Mouse (Mus musculus) left cerebral cortex, postnatal 14 days (tissue): ENCODE results near the gene Rbm4b. TPM values are rescaled to one million over a fixed set of nuclear protein-coding genes. Genes with fewer than 3 reads are reported as not detected.

Source experiments
- DNase-seq, 2 experiments: peaks; one replicate each; pipeline ENCODE4 v3.0.0; 2021 to 2022; ENCODE audit warnings: low spot score in 2 of 2, mixed read lengths in 1 of 2
- intact Hi-C: fragments of 180-260 bp; cut with DNase I; formaldehyde crosslinking; loops from one replicate; pipeline ENCODE4 v1.15.1; 2025
- long read RNA-seq, 2 experiments: library from polyadenylated mRNA; stranded (forward); transcript quantifications; one replicate each; pipeline ENCODE4 v2.0.0; 2021
- total RNA-seq, 2 experiments: library from RNA; stranded (reverse); gene quantifications; 2 replicates each; pipeline ENCODE4 v1.2.3; 2021

The Rbm4b gene
- total RNA-seq, result 10 to 100 TPM; 13.6 to 14.3 TPM
- long read RNA-seq, experiment 1, full-length matches to known transcripts, result 14 of 18 reads
- long read RNA-seq, experiment 1, partial matches to known transcripts, result 2 of 18 reads
- long read RNA-seq, experiment 1, other reads (novel, unspliced or antisense), result 2 of 18 reads
- long read RNA-seq, experiment 2, full-length matches to known transcripts, result 11 of 18 reads
- long read RNA-seq, experiment 2, partial matches to known transcripts, result 0 of 18 reads
- long read RNA-seq, experiment 2, other reads (novel, unspliced or antisense), result 7 of 18 reads

- intact Hi-C loops, result loop anchor here (5.0 kb wide), 1 partner anchor 246 kb away; no protein-coding TSS in a partner anchor
- peak; percentile 97 to 98 for DNase-seq
Measured at GRCm38 (mm10) chr19:4756193-4756911, at the start of gene Rbm4b. TSS of gene Rbm4b (plus strand) at chr19:4756497.

GRCm38 (mm10) chr19:4708765-4709164 lies 47.5 kb upstream of the Rbm4b start:
- intact Hi-C loops, result no loop called here
- DNase-seq, result no peak

GRCm38 (mm10) chr19:4711098-4711600 lies 45.1 kb upstream of the Rbm4b start, which contains the start of gene Sptbn2:
TSS of gene Sptbn2 (plus strand) at chr19:4711167.
- peak; percentile 86 to 92 for DNase-seq
- intact Hi-C loops, result loop anchor here (5.0 kb wide), 1 partner anchor 64 kb away; no protein-coding TSS in a partner anchor

- intact Hi-C loops, result loop anchor here (5.0 kb wide), 1 partner anchor 64 kb away; no protein-coding TSS in a partner anchor
- DNase-seq, result no peak
Measured at GRCm38 (mm10) chr19:4711601-4712155, 44.6 kb upstream of the Rbm4b start.

GRCm38 (mm10) chr19:4712156-4712780 lies 44.0 kb upstream of the Rbm4b start:
- intact Hi-C loops, result loop anchor here (5.0 kb wide), 1 partner anchor 65 kb away; no protein-coding TSS in a partner anchor
- no peak for DNase-seq

GRCm38 (mm10) chr19:4712781-4713526 lies 43.3 kb upstream of the Rbm4b start:
- no peak for DNase-seq
- intact Hi-C loops, result loop anchor here (5.0 kb wide), 1 partner anchor 66 kb away; no protein-coding TSS in a partner anchor

- intact Hi-C loops, result loop anchor here (5.0 kb wide), 1 partner anchor 67 kb away; no protein-coding TSS in a partner anchor
- no peak for DNase-seq
Measured at GRCm38 (mm10) chr19:4713886-4714285, 42.4 kb upstream of the Rbm4b start.

- DNase-seq, result no peak
- intact Hi-C loops, result no loop called here
Measured at GRCm38 (mm10) chr19:4716756-4717155, 39.5 kb upstream of the Rbm4b start.

- intact Hi-C loops, result no loop called here
- no peak for DNase-seq
Measured at GRCm38 (mm10) chr19:4717281-4717680, 39.0 kb upstream of the Rbm4b start.

- intact Hi-C loops, result no loop called here
- no peak for DNase-seq
Measured at GRCm38 (mm10) chr19:4718716-4719115, 37.6 kb upstream of the Rbm4b start.

GRCm38 (mm10) chr19:4719351-4719764 lies 36.9 kb upstream of the Rbm4b start:
- no peak for DNase-seq
- intact Hi-C loops, result no loop called here

- intact Hi-C loops, result no loop called here
- DNase-seq, result no peak
Measured at GRCm38 (mm10) chr19:4720112-4720511, 36.2 kb upstream of the Rbm4b start.

GRCm38 (mm10) chr19:4720671-4721244 lies 35.5 kb upstream of the Rbm4b start:
- intact Hi-C loops, result no loop called here
- no peak for DNase-seq

GRCm38 (mm10) chr19:4729186-4729585 lies 27.1 kb upstream of the Rbm4b start:
- intact Hi-C loops, result no loop called here
- no peak for DNase-seq

GRCm38 (mm10) chr19:4733052-4733451 lies 23.2 kb upstream of the Rbm4b start:
- intact Hi-C loops, result no loop called here
- DNase-seq, result no peak

- DNase-seq, result no peak
- intact Hi-C loops, result no loop called here
Measured at GRCm38 (mm10) chr19:4737866-4738265, 18.4 kb upstream of the Rbm4b start.

- DNase-seq, result no peak
- intact Hi-C loops, result no loop called here
Measured at GRCm38 (mm10) chr19:4739053-4739452, 17.2 kb upstream of the Rbm4b start.

- no peak for DNase-seq
- intact Hi-C loops, result loop anchor here (5.0 to 10.0 kb wide), 2 partner anchors 112 to 245 kb away; partner anchors contain the start of genes 2010003K11Rik and Rce1
Measured at GRCm38 (mm10) chr19:4739762-4740161, 16.5 kb upstream of the Rbm4b start.
